Mouse (Mus musculus): ENCODE measurements around the gene Psen1. TPM values are rescaled to one million over a fixed set of nuclear protein-coding genes. Genes with fewer than 3 reads are reported as not detected.
A peak's percentile ranks its signal among the peaks of the same experiment; 100 is the strongest.

Psen1 gene
- 71.5 and 74.3 TPM in 2 replicates for polyA plus RNA-seq (2015; fragmentation: Nextera tagmentation; extraction: Ambion mirVana)

DNA sequence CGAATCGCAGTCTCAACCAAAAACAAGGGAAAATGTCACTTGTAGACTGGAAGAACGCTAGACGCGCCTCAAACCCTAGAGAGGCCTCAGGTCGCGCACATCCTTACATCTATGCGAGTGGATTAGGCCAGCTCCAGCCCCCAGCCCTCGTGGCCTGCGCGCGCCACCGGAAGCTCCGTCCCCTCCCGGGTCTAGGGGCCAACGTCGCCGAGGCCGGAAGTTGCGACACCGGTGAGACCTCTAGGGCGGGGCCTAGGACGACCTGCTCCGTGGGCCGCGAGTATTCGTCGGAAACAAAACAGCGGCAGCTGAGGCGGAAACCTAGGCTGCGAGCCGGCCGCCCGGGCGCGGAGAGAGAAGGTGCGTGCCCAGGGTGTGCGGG, at the start of gene Psen1:
Gene Psen1, plus strand, starts transcription at position 219 of the 382 bp plus-strand sequence.
- Histone ChIP-seq H3K9ac (replicated peaks) (peak within 1 kb of the TSS; percentile 91), H3K9me3 (no peaks in the 10 kb centered on the region), H3K27me3 (no peaks in the 10 kb centered on the region), H3K4me3 (replicated peaks) (peak within 1 kb of the TSS; percentile 86), H3K4me2 (replicated peaks) (peak within 1 kb of the TSS; percentile 89), H3K4me1 (replicated peaks) (peaks cover 29% of the 10 kb centered on the region), H3K27ac (peak within 1 kb of the TSS; percentile 96), H3K36me3 (peaks cover 15% of the 10 kb centered on the region)
- 1% methylated on average over 38 of the region's 38 CpGs for WGBS
- peak; percentile 99 for ATAC-seq

DNA sequence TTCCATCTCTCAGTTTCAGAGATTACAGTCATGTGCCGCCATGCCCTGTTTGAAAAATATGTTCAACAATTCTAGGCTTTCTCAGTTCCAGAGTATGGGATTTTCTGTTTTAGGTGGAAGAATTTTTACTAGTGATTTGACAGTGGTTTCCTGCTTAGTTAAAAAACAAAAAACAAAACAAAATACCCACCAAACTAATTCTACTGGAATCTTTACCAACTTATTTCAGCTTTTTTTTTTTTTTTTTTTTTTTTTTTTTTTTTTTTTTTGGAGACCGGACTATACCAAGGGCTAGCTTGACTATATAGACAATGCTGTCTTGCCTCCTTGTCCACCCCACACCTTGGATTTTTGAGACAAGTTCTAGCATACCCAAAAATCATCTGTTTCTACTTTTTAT, 46.7 kb upstream of the Psen1 start:
- Histone ChIP-seq H3K36me3 (peaks cover 50% of the 10 kb centered on the region), H3K4me2 (replicated peaks) (no peak overlapping the region)
- 97% methylated on average over 2 of the region's 2 CpGs for WGBS

GRCm38 (mm10) chr12:83643116-83643515, 44.8 kb upstream of the Psen1 start:
- H3K4me1 ChIP-seq (replicated peaks): no peaks in the 10 kb centered on the region
- no peaks in the 10 kb centered on the region for H3K9me3 ChIP-seq
- peaks cover 47% of the 10 kb centered on the region for H3K36me3 ChIP-seq
- H3K4me3 ChIP-seq (replicated peaks): no peak overlapping the region
- WGBS: 95% methylated on average over 1 of the region's 1 CpGs
- no peak overlapping the region for H3K27ac ChIP-seq
- no peaks in the 10 kb centered on the region for H3K27me3 ChIP-seq
- no peak overlapping the region for H3K9ac ChIP-seq (replicated peaks)
- no peak overlapping the region for H3K4me2 ChIP-seq (replicated peaks)
- no peak for ATAC-seq

More for the DNA sequence above, 46.7 kb upstream of the Psen1 start:
- Histone ChIP-seq H3K9ac (replicated peaks) (no peak overlapping the region), H3K9me3 (no peaks in the 10 kb centered on the region), H3K27ac (no peak overlapping the region), H3K4me1 (replicated peaks) (no peaks in the 10 kb centered on the region), H3K4me3 (replicated peaks) (no peak overlapping the region), H3K27me3 (no peaks in the 10 kb centered on the region)
- no peak for ATAC-seq

DNA sequence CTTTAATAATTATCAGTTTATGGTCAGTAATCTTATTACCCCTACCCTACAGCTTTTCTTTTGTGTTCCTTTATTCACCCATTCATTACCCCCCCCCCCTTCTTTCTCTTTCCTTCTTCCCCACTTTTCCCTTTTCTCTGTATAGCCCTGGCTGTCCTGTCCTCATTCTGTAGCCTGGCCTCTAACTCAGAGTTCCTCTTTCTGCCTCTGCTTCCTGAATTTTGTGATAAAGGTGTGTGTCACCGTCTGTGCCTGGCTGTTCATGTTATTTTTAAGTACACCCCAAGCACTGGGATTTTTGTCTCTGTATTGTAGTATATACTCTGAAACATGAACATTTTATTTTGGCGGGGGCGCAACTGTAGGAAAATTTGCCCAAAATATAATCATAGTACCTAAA, 37.6 kb upstream of the Psen1 start:
- WGBS: 95% methylated on average over 3 of the region's 3 CpGs
- Histone ChIP-seq H3K9ac (replicated peaks) (no peak overlapping the region), H3K4me1 (replicated peaks) (no peaks in the 10 kb centered on the region), H3K4me2 (replicated peaks) (no peak overlapping the region), H3K4me3 (replicated peaks) (no peak overlapping the region), H3K27ac (no peak overlapping the region), H3K9me3 (no peaks in the 10 kb centered on the region), H3K36me3 (peaks cover 69% of the 10 kb centered on the region), H3K27me3 (no peaks in the 10 kb centered on the region)
- no peak for ATAC-seq

GRCm38 (mm10) chr12:83651414-83651813, 36.5 kb upstream of the Psen1 start:
- peaks cover 71% of the 10 kb centered on the region for H3K36me3 ChIP-seq
- no peaks in the 10 kb centered on the region for H3K4me1 ChIP-seq (replicated peaks)

GRCm38 (mm10) chr12:83685466-83685865, 2.5 kb upstream of the Psen1 start:
- Histone ChIP-seq H3K9ac (replicated peaks) (no peak overlapping the region), H3K4me2 (replicated peaks) (no peak overlapping the region), H3K9me3 (no peaks in the 10 kb centered on the region), H3K4me1 (replicated peaks) (peaks cover 18% of the 10 kb centered on the region), H3K27me3 (no peaks in the 10 kb centered on the region), H3K4me3 (replicated peaks) (no peak overlapping the region), H3K27ac (no peak overlapping the region), H3K36me3 (peaks cover 20% of the 10 kb centered on the region)
- ATAC-seq: no peak
- WGBS: 98% methylated on average over 1 of the region's 1 CpGs

More at GRCm38 (mm10) chr12:83651414-83651813, 36.5 kb upstream of the Psen1 start:
- no peak overlapping the region for H3K4me2 ChIP-seq (replicated peaks)
- ATAC-seq: no peak
- no peaks in the 10 kb centered on the region for H3K27me3 ChIP-seq
- no peaks in the 10 kb centered on the region for H3K9me3 ChIP-seq
- no peak overlapping the region for H3K27ac ChIP-seq
- no peak overlapping the region for H3K9ac ChIP-seq (replicated peaks)
- H3K4me3 ChIP-seq (replicated peaks): no peak overlapping the region

DNA sequence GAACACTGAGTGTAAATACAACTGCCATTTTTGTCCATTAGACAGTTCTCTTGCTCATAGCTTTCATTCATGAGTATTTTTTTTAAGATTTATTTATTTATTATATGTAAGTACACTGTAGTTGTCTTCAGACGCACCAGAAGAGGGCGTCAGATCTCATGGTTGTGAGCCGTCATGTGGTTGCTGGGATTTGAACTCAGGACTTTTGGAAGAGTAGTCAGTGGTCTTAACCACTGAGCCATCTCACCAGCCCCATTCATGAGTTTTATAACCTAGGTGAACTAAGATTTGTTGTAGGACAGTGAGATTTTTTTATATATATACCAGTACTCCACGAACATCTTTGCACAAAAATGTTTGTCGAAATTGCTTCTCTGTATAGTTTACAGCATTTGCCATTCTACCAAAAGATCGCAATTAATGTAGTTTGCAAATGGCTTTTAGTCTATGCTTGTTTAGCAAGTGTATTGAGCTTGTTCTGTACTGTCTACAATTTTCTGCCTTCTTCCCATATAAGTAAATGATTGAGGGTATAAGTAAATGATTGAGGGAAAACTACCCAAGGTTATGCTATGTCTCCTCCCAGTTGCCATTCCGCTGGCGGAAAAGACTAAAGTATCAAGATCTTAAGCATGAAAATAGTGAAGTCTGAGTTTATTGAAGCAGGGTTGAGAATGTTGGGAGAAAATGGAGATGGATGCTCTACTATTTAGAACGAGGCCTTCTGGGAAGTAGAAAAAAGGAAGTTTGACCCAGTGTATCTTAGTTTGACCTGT, 1.2 kb upstream of the Psen1 start:
- WGBS: 93% methylated on average over 9 of the region's 9 CpGs
- H3K27ac ChIP-seq: peak overlapping the region; percentile 96; the same call in 1 of the 2 replicates
- peaks cover 29% of the 10 kb centered on the region for H3K4me1 ChIP-seq (replicated peaks)
- no peaks in the 10 kb centered on the region for H3K27me3 ChIP-seq
- no peaks in the 10 kb centered on the region for H3K9me3 ChIP-seq
- no peak overlapping the region for H3K4me2 ChIP-seq (replicated peaks)
- no peak for ATAC-seq
- H3K9ac ChIP-seq (replicated peaks): no peak overlapping the region
- H3K36me3 ChIP-seq: peaks cover 12% of the 10 kb centered on the region
- H3K4me3 ChIP-seq (replicated peaks): no peak overlapping the region

DNA sequence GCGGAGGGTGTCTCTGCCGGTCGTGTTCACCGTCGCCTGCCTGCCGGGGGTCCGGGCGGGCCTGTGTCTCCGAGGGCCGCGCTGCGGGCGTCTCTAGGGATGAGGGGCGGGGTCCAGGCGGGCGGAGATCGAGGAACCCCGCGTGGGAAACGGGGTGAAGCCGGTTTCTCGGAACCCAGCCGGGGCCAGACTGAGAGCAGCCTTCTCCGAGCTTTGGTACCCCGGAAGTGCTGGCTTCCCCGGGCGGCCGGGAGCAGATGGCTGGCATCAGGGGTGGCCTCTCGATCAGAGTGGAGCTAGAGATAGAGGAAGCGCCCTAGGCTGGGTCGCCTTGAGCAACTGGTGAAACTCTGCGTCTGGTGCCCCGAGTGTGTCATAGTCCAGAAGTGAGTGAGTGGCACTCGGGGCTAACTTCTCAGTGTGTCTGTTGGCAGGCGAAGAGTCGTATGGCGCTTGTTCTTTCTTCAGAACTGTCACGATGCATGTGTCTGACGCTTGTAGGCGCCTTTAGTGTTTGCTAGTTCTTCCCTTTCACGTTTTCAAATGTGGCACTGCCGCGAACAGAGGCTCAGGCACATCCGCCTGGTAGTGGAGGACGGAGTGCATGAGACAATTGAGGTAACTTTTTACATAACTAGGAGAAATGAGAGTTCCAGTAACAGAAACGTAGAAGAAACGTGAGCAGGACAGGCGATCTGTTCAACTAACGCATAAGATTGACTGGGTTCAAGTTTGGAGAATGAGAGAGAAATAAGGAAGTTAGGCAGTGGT, 549 bp downstream of the Psen1 start:
- Histone ChIP-seq H3K4me2 (replicated peaks) (peak overlapping the region; percentile 89), H3K9me3 (no peaks in the 10 kb centered on the region), H3K27me3 (no peaks in the 10 kb centered on the region), H3K4me3 (replicated peaks) (peak overlapping the region; percentile 86), H3K27ac (peak overlapping the region; percentile 96), H3K4me1 (replicated peaks) (peaks cover 29% of the 10 kb centered on the region), H3K36me3 (peaks cover 14% of the 10 kb centered on the region), H3K9ac (replicated peaks) (peak overlapping the region; percentile 91)
- under 1% methylated on average over 49 of the region's 49 CpGs for WGBS
- ATAC-seq: peak; percentile 83

GRCm38 (mm10) chr12:83689087-83689432, 1.1 kb downstream of the Psen1 start:
- WGBS: 31% methylated on average over 6 of the region's 6 CpGs
- H3K9ac ChIP-seq (replicated peaks): peak overlapping the region; percentile 91
- peaks cover 29% of the 10 kb centered on the region for H3K4me1 ChIP-seq (replicated peaks)
- ATAC-seq: no peak
- H3K4me2 ChIP-seq (replicated peaks): peak overlapping the region; percentile 89
- H3K9me3 ChIP-seq: no peaks in the 10 kb centered on the region
- peaks cover 11% of the 10 kb centered on the region; the same call in 1 of the 2 replicates for H3K36me3 ChIP-seq
- no peaks in the 10 kb centered on the region for H3K27me3 ChIP-seq
- H3K4me3 ChIP-seq (replicated peaks): peak overlapping the region; percentile 86
- H3K27ac ChIP-seq: peak overlapping the region; percentile 96

- no peak for ATAC-seq
- H3K9me3 ChIP-seq: no peaks in the 10 kb centered on the region
- 94% methylated on average over 5 of the region's 5 CpGs for WGBS
- no peak overlapping the region for H3K4me2 ChIP-seq (replicated peaks)
- no peak overlapping the region for H3K9ac ChIP-seq (replicated peaks)
- no peak overlapping the region for H3K27ac ChIP-seq
- no peaks in the 10 kb centered on the region for H3K27me3 ChIP-seq
- H3K4me3 ChIP-seq (replicated peaks): no peak overlapping the region
- peaks cover 11% of the 10 kb centered on the region; the same call in 1 of the 2 replicates for H3K36me3 ChIP-seq
- peaks cover 37% of the 10 kb centered on the region for H3K4me1 ChIP-seq (replicated peaks)
These were observed 6.1 kb downstream of the Psen1 start for GRCm38 (mm10) chr12:83694011-83694410.

GRCm38 (mm10) chr12:83694669-83695068, 6.7 kb downstream of the Psen1 start:
- H3K9me3 ChIP-seq: no peaks in the 10 kb centered on the region
- ATAC-seq: no peak
- H3K27ac ChIP-seq: no peak overlapping the region
- H3K9ac ChIP-seq (replicated peaks): no peak overlapping the region
- H3K27me3 ChIP-seq: no peaks in the 10 kb centered on the region
- H3K4me3 ChIP-seq (replicated peaks): no peak overlapping the region
- H3K4me2 ChIP-seq (replicated peaks): no peak overlapping the region
- peaks cover 30% of the 10 kb centered on the region for H3K4me1 ChIP-seq (replicated peaks)
- peaks cover 14% of the 10 kb centered on the region for H3K36me3 ChIP-seq
- 90% methylated on average over 3 of the region's 3 CpGs for WGBS

- peaks cover 18% of the 10 kb centered on the region for H3K4me1 ChIP-seq (replicated peaks)
- 87% methylated on average over 4 of the region's 4 CpGs for WGBS
- no peak for ATAC-seq
These were observed 10.7 kb downstream of the Psen1 start for GRCm38 (mm10) chr12:83698637-83699036.

More at GRCm38 (mm10) chr12:83698637-83699036, 10.7 kb downstream of the Psen1 start:
- Histone ChIP-seq H3K4me2 (replicated peaks) (no peak overlapping the region), H3K36me3 (peaks cover 26% of the 10 kb centered on the region), H3K27me3 (no peaks in the 10 kb centered on the region), H3K9ac (replicated peaks) (no peak overlapping the region), H3K4me3 (replicated peaks) (no peak overlapping the region), H3K27ac (no peak overlapping the region), H3K9me3 (no peaks in the 10 kb centered on the region)
